Mouse (Mus musculus) ovary, adult 10 weeks (tissue): ENCODE data around the gene Ergic2. TPM values are rescaled to one million over a fixed set of nuclear protein-coding genes. Genes with fewer than 3 reads are reported as not detected.

Source experiments
- polyA plus RNA-seq: library from polyadenylated mRNA; stranded (reverse); fragments of 350-450 nt; fragmentation: Illumina TruSeq; extraction: RNeasy Lipid Tissue Mini Kit (QIAGEN cat#74804); gene quantifications from one replicate; pipeline ENCODE4 v1.2.3, GENCODE M21; 2014

Gene Ergic2
- polyA plus RNA-seq: 357 TPM

GRCm38 (mm10) chr6:148211897-148212680 lies at the start of gene Ergic2:
Gene Ergic2, minus strand, starts transcription at chr6:148212374.

Other genes with a start within 250 kb of the Ergic2 start
- 0.57 TPM for gene Far2, start 165.1 kb downstream of the Ergic2 start, polyA plus RNA-seq
- gene Tmtc1, start 232.0 kb upstream of the Ergic2 start, polyA plus RNA-seq: 36.3 TPM